Mouse (Mus musculus): ENCODE measurements around the gene Klhdc9. TPM values are rescaled to one million over a fixed set of nuclear protein-coding genes. Genes with fewer than 3 reads are reported as not detected.
A peak's percentile ranks its signal among the peaks of the same experiment; 100 is the strongest.

Gene Klhdc9
- total RNA-seq, 1 experiment, result 0.85 TPM

DNA sequence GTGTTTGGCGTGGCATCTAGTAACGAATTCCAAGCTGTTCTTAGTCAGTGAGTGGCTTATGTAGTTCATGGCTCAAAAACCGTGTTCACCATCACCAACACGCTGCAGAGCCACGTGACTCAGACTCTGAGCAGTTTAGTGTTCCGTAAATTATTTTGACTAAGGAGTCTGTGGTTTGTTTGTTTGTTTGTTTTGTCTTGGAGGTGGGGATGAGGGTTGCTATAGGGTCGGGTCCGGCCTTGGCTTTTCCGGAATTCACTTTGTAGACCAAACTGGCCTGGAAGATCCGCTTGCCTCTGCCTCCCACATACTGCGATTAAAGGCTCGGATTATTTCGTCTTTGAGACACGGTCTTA lies 14.5 kb downstream of the Klhdc9 start:
- peak overlapping the region; percentile 93 for H3K9ac ChIP-seq (ENCODE audit: insufficient read depth, low read depth, low read length, poor library complexity, severe bottlenecking)
- H3K9me3 ChIP-seq (ENCODE audit: control insufficient read depth, insufficient read depth, low read depth, low read length), result no peaks in the 10 kb centered on the region
- peaks cover 2 to 3% of the 10 kb centered on the region in 2 experiments; a peak in 2 of 4 replicates for H3K4me1 ChIP-seq (ENCODE audit: control insufficient read depth in 2 of 2, insufficient read depth in 2 of 2, low read length in 2 of 2, poor library complexity in 1 of 2)
- no peak for TF ChIP-seq MAFK (IDR thresholded peaks at IDR 0.05; ENCODE audit: insufficient read depth, low read depth, low read length)
- TF ChIP-seq CHD2 (IDR thresholded peaks at IDR 0.05; ENCODE audit: low read depth, low read length), result no peak
- no peak for TF ChIP-seq HCFC1 (IDR thresholded peaks at IDR 0.05; ENCODE audit: borderline replicate concordance, insufficient read depth, low read length)
- TF ChIP-seq ZNF384 (IDR thresholded peaks at IDR 0.05; ENCODE audit: low read depth, low read length), result no peak
- TF ChIP-seq ZC3H11A (IDR thresholded peaks at IDR 0.05; ENCODE audit: borderline replicate concordance, low read depth, low read length), result no peak
- in situ Hi-C loops (cut with MboI; ENCODE audit: low sequenced_read_pairs in 2 of 2, unreplicated experiment in 2 of 2), result no loop called here
- H3K36me3 ChIP-seq (ENCODE audit: control insufficient read depth, insufficient read depth, low read length, poor library complexity, severe bottlenecking), result peaks cover 21% of the 10 kb centered on the region
- H3K27ac ChIP-seq (ENCODE audit: insufficient read depth, low read depth, low read length, poor library complexity, severe bottlenecking), result peak overlapping the region; percentile 60; the same call in 1 of the 2 replicates
- peak overlapping the region; percentile 77 to 89 for H3K4me3 ChIP-seq (ENCODE audit: insufficient read depth in 1 of 2, low read depth in 1 of 2, low read length in 2 of 2, poor library complexity in 1 of 2, severe bottlenecking in 1 of 2)
- DNase-seq (ENCODE audit: low read depth, low spot score), result no peak

GRCm38 (mm10) chr1:171345225-171346094 lies 15.1 kb downstream of the Klhdc9 start, which contains the start of the genes Nit1 and Pfdn2:
Gene Nit1, minus strand, starts transcription at chr1:171345646.
Gene Pfdn2, plus strand, starts transcription at chr1:171345670.
- H3K9ac ChIP-seq (ENCODE audit: insufficient read depth, low read depth, low read length, poor library complexity, severe bottlenecking), result peak within 1 kb of the TSS; percentile 93
- TF ChIP-seq MAFK (IDR thresholded peaks at IDR 0.05; ENCODE audit: insufficient read depth, low read depth, low read length) (no peak), ZNF384 (IDR thresholded peaks at IDR 0.05; ENCODE audit: low read depth, low read length) (no peak), HCFC1 (IDR thresholded peaks at IDR 0.05; ENCODE audit: borderline replicate concordance, insufficient read depth, low read length) (peak; percentile 83), CHD2 (IDR thresholded peaks at IDR 0.05; ENCODE audit: low read depth, low read length) (no peak), ZC3H11A (IDR thresholded peaks at IDR 0.05; ENCODE audit: borderline replicate concordance, low read depth, low read length) (no peak)
- no peaks in the 10 kb centered on the region for H3K9me3 ChIP-seq (ENCODE audit: control insufficient read depth, insufficient read depth, low read depth, low read length)
- H3K27ac ChIP-seq (ENCODE audit: insufficient read depth, low read depth, low read length, poor library complexity, severe bottlenecking), result peak within 1 kb of the TSS; percentile 60; the same call in 1 of the 2 replicates
- no peaks in the 10 kb centered on the region; a peak in 1 of 4 replicates for H3K4me1 ChIP-seq (ENCODE audit: control insufficient read depth in 2 of 2, insufficient read depth in 2 of 2, low read length in 2 of 2, poor library complexity in 1 of 2)
- H3K36me3 ChIP-seq (ENCODE audit: control insufficient read depth, insufficient read depth, low read length, poor library complexity, severe bottlenecking), result peaks cover 26% of the 10 kb centered on the region
- H3K4me3 ChIP-seq (ENCODE audit: insufficient read depth in 1 of 2, low read depth in 1 of 2, low read length in 2 of 2, poor library complexity in 1 of 2, severe bottlenecking in 1 of 2), result peak within 1 kb of the TSS; percentile 77 to 89
- DNase-seq (ENCODE audit: low read depth, low spot score), result peak; percentile 87
- in situ Hi-C loops (cut with MboI; ENCODE audit: low sequenced_read_pairs in 2 of 2, unreplicated experiment in 2 of 2), result no loop called here

- Histone ChIP-seq H3K4me1 (ENCODE audit: control insufficient read depth in 2 of 2, insufficient read depth in 2 of 2, low read length in 2 of 2, poor library complexity in 1 of 2) (no peaks in the 10 kb centered on the region; a peak in 1 of 4 replicates), H3K9me3 (ENCODE audit: control insufficient read depth, insufficient read depth, low read depth, low read length) (no peaks in the 10 kb centered on the region), H3K36me3 (ENCODE audit: control insufficient read depth, insufficient read depth, low read length, poor library complexity, severe bottlenecking) (peaks cover 26% of the 10 kb centered on the region), H3K9ac (ENCODE audit: insufficient read depth, low read depth, low read length, poor library complexity, severe bottlenecking) (peak overlapping the region; percentile 81; the same call in 1 of the 2 replicates), H3K4me3 (ENCODE audit: insufficient read depth in 1 of 2, low read depth in 1 of 2, low read length in 2 of 2, poor library complexity in 1 of 2, severe bottlenecking in 1 of 2) (peak overlapping the region; percentile 77 to 89), H3K27ac (ENCODE audit: insufficient read depth, low read depth, low read length, poor library complexity, severe bottlenecking) (no peak overlapping the region; the same call in 1 of the 2 replicates)
- in situ Hi-C loops (cut with MboI; ENCODE audit: low sequenced_read_pairs in 2 of 2, unreplicated experiment in 2 of 2), result no loop called here
- TF ChIP-seq ZC3H11A (IDR thresholded peaks at IDR 0.05; ENCODE audit: borderline replicate concordance, low read depth, low read length) (no peak), MAFK (IDR thresholded peaks at IDR 0.05; ENCODE audit: insufficient read depth, low read depth, low read length) (no peak), HCFC1 (IDR thresholded peaks at IDR 0.05; ENCODE audit: borderline replicate concordance, insufficient read depth, low read length) (no peak), ZNF384 (IDR thresholded peaks at IDR 0.05; ENCODE audit: low read depth, low read length) (no peak), CHD2 (IDR thresholded peaks at IDR 0.05; ENCODE audit: low read depth, low read length) (no peak)
- DNase-seq (ENCODE audit: low read depth, low spot score), result no peak
These were observed 15.9 kb downstream of the Klhdc9 start for GRCm38 (mm10) chr1:171344715-171345114.

GRCm38 (mm10) chr1:171343922-171344677 lies 16.5 kb downstream of the Klhdc9 start:
- H3K36me3 ChIP-seq (ENCODE audit: control insufficient read depth, insufficient read depth, low read length, poor library complexity, severe bottlenecking), result peaks cover 25% of the 10 kb centered on the region
- in situ Hi-C loops (cut with MboI; ENCODE audit: low sequenced_read_pairs in 2 of 2, unreplicated experiment in 2 of 2), result no loop called here

More at GRCm38 (mm10) chr1:171343922-171344677, 16.5 kb downstream of the Klhdc9 start:
- Histone ChIP-seq H3K9me3 (ENCODE audit: control insufficient read depth, insufficient read depth, low read depth, low read length) (no peaks in the 10 kb centered on the region), H3K27ac (ENCODE audit: insufficient read depth, low read depth, low read length, poor library complexity, severe bottlenecking) (no peak overlapping the region), H3K4me3 (ENCODE audit: insufficient read depth in 1 of 2, low read depth in 1 of 2, low read length in 2 of 2, poor library complexity in 1 of 2, severe bottlenecking in 1 of 2) (no peak overlapping the region), H3K9ac (ENCODE audit: insufficient read depth, low read depth, low read length, poor library complexity, severe bottlenecking) (no peak overlapping the region), H3K4me1 (ENCODE audit: control insufficient read depth in 2 of 2, insufficient read depth in 2 of 2, low read length in 2 of 2, poor library complexity in 1 of 2) (no peaks in the 10 kb centered on the region; a peak in 1 of 4 replicates)
- TF ChIP-seq MAFK (IDR thresholded peaks at IDR 0.05; ENCODE audit: insufficient read depth, low read depth, low read length) (no peak), ZC3H11A (IDR thresholded peaks at IDR 0.05; ENCODE audit: borderline replicate concordance, low read depth, low read length) (no peak), ZNF384 (IDR thresholded peaks at IDR 0.05; ENCODE audit: low read depth, low read length) (no peak), HCFC1 (IDR thresholded peaks at IDR 0.05; ENCODE audit: borderline replicate concordance, insufficient read depth, low read length) (no peak), CHD2 (IDR thresholded peaks at IDR 0.05; ENCODE audit: low read depth, low read length) (no peak)
- DNase-seq (ENCODE audit: low read depth, low spot score), result no peak

All from ES-E14 (cell line).